Mouse (Mus musculus): ENCODE measurements around the gene Srrd.

DNA sequence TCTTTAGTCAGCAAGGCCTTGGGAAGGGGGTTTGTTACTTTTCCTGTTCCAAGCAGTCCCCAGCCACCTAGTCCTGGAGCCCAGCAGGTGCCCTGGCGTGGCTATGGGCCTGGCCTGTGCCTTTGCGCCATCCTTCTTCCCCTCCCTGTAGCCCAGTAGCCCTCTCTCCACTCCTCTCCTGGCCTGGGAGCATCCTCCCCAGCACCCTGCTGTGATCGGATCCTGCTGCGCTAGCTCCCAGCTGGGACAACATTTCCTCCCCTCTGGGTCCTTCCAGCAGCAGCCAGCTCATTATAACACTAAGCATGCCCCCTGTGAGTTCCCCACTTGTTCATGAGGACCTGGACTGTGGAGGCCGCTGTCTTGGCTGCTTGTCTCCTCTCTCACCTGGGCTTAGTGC, 37.0 kb downstream of the Srrd start:
- TF ChIP-seq CTCF (IDR thresholded peaks at IDR 0.05; ENCODE audit: low read depth) = no peak
- no peak for TF ChIP-seq EP300 (IDR thresholded peaks at IDR 0.05; ENCODE audit: low read depth)

Measured in liver, postnatal 0 days (tissue).